Mouse (Mus musculus): ENCODE measurements around the gene Dnal4. TPM values are rescaled to one million over a fixed set of nuclear protein-coding genes. Genes with fewer than 3 reads are reported as not detected.

Gene Dnal4
- polyA plus RNA-seq, 1 experiment = 30.0 TPM

DNA sequence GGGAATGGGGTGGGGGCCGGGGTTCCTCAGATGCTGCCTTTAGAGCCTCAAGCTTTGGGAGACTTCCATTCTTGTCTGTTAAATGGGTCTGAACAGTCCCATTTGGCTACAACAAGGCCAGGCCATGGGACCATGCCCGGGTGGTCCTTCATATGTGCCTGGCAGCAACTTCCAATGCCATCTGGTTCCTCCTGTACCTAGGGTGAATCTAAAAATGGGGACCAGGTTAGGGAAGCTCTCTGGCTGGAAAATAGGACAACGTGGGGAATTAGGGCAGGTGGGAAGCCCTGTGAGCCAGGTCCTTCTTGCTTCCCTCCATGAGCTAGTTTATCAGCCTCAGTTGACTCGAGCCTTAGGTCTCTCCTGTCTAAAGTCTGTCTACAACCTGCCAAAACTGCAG lies 33.3 kb upstream of the Dnal4 start:
- Histone ChIP-seq H3K4me3 (replicated peaks) (no peak overlapping the region), H3K9me3 (0 out of 2 replicates have a peak, but pooled peaks cover 5% of the 10 kb centered on the region), H3K4me1 (peaks cover 28% of the 10 kb centered on the region), H3K27me3 (replicated peaks) (peaks cover 91% of the 10 kb centered on the region), H3K36me3 (replicated peaks; ENCODE audit: low read length) (no peaks in the 10 kb centered on the region)
- TF ChIP-seq FLI1 (IDR thresholded peaks at IDR 0.05; ENCODE audit: low read length) (no peak), GATA1 (IDR thresholded peaks at IDR 0.05; ENCODE audit: borderline replicate concordance, low read length) (no peak)

GRCm38 (mm10) chr15:79810061-79810460 lies 32.4 kb upstream of the Dnal4 start:
- Histone ChIP-seq H3K4me1 (peaks cover 30% of the 10 kb centered on the region), H3K27me3 (replicated peaks) (peaks cover 91% of the 10 kb centered on the region), H3K9me3 (0 out of 2 replicates have a peak, but pooled peaks cover 5% of the 10 kb centered on the region), H3K4me3 (replicated peaks) (no peak overlapping the region), H3K36me3 (replicated peaks; ENCODE audit: low read length) (no peaks in the 10 kb centered on the region)
- TF ChIP-seq GATA1 (IDR thresholded peaks at IDR 0.05; ENCODE audit: borderline replicate concordance, low read length) (no peak), FLI1 (IDR thresholded peaks at IDR 0.05; ENCODE audit: low read length) (no peak)

DNA sequence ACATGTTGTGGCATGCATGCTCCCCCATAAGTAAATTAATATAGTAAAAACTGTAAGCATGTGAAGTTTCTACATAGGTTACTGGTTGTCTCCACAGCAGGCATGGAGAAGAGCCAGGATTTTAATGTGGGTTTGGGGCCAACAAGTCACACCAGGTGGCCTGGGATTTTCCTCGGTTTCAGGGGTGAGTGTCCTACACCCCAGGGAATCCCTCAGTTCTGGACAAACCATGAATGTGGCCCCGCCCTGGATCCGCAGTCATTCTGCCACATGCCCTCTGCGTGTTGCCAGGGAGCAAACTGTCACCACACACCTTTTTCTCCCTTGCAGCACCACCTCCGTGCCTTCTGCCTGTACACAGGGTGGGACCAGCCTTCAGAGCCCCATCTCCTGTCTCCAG lies 31.0 kb upstream of the Dnal4 start:
- H3K4me1 ChIP-seq = peaks cover 40% of the 10 kb centered on the region
- H3K36me3 ChIP-seq (replicated peaks; ENCODE audit: low read length) = no peaks in the 10 kb centered on the region
- TF ChIP-seq GATA1 (IDR thresholded peaks at IDR 0.05; ENCODE audit: borderline replicate concordance, low read length) (no peak), FLI1 (IDR thresholded peaks at IDR 0.05; ENCODE audit: low read length) (no peak)
- H3K27me3 ChIP-seq (replicated peaks) = peaks cover 91% of the 10 kb centered on the region
- H3K4me3 ChIP-seq (replicated peaks) = no peak overlapping the region
- H3K9me3 ChIP-seq = 0 out of 2 replicates have a peak, but pooled peaks cover 5% of the 10 kb centered on the region

- H3K27me3 ChIP-seq (replicated peaks) = peaks cover 91% of the 10 kb centered on the region
- H3K4me3 ChIP-seq (replicated peaks) = peak overlapping the region; percentile 15
- no peaks in the 10 kb centered on the region for H3K36me3 ChIP-seq (replicated peaks; ENCODE audit: low read length)
- H3K9me3 ChIP-seq = 0 out of 2 replicates have a peak, but pooled peaks cover under 1% of the 10 kb centered on the region
- TF ChIP-seq GATA1 (IDR thresholded peaks at IDR 0.05; ENCODE audit: borderline replicate concordance, low read length) (no peak), FLI1 (IDR thresholded peaks at IDR 0.05; ENCODE audit: low read length) (no peak)
- peaks cover 43% of the 10 kb centered on the region for H3K4me1 ChIP-seq
These were observed 30.5 kb upstream of the Dnal4 start for GRCm38 (mm10) chr15:79808114-79808513.

DNA sequence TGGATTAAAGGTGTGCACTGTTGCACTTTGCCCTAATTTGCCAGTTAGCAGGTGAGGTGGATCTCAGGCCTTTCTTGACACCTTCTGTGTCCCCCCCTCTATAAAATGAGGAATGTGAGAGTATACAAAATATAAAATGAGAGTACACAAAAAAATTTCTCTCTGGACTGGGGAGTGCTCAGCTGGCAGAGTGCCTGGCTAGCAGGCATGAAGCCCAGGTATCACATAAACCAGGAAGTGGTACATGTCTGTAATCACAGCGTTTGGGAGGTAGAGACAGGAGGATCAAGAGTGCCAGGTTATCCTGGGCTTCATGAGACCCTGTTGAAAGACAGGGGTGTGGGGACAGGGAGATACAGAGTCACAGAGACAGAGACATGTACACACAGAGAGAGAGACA lies 29.4 kb upstream of the Dnal4 start:
- H3K4me3 ChIP-seq (replicated peaks) = no peak overlapping the region
- no peaks in the 10 kb centered on the region for H3K36me3 ChIP-seq (replicated peaks; ENCODE audit: low read length)
- peaks cover 93% of the 10 kb centered on the region for H3K27me3 ChIP-seq (replicated peaks)
- H3K4me1 ChIP-seq = peaks cover 42% of the 10 kb centered on the region
- H3K9me3 ChIP-seq = no peaks in the 10 kb centered on the region
- TF ChIP-seq FLI1 (IDR thresholded peaks at IDR 0.05; ENCODE audit: low read length) (no peak), GATA1 (IDR thresholded peaks at IDR 0.05; ENCODE audit: borderline replicate concordance, low read length) (no peak)

GRCm38 (mm10) chr15:79805246-79805645 lies 27.6 kb upstream of the Dnal4 start:
- H3K4me3 ChIP-seq (replicated peaks) = peak overlapping the region; percentile 89
- no peaks in the 10 kb centered on the region for H3K9me3 ChIP-seq
- no peak for TF ChIP-seq GATA1 (IDR thresholded peaks at IDR 0.05; ENCODE audit: borderline replicate concordance, low read length)
- no peak for TF ChIP-seq FLI1 (IDR thresholded peaks at IDR 0.05; ENCODE audit: low read length)
- H3K27me3 ChIP-seq (replicated peaks) = peaks cover 93% of the 10 kb centered on the region
- no peaks in the 10 kb centered on the region for H3K36me3 ChIP-seq (replicated peaks; ENCODE audit: low read length)
- peaks cover 26% of the 10 kb centered on the region for H3K4me1 ChIP-seq

- H3K4me3 ChIP-seq (replicated peaks) = peak within 1 kb of the TSS; percentile 89
- no peaks in the 10 kb centered on the region for H3K9me3 ChIP-seq
- TF ChIP-seq GATA1 (IDR thresholded peaks at IDR 0.05; ENCODE audit: borderline replicate concordance, low read length) = no peak
- no peak for TF ChIP-seq FLI1 (IDR thresholded peaks at IDR 0.05; ENCODE audit: low read length)
- H3K36me3 ChIP-seq (replicated peaks; ENCODE audit: low read length) = no peaks in the 10 kb centered on the region
- peaks cover 23% of the 10 kb centered on the region for H3K4me1 ChIP-seq
- peaks cover 92% of the 10 kb centered on the region for H3K27me3 ChIP-seq (replicated peaks)
These were observed 26.9 kb upstream of the Dnal4 start, which contains the start of gene Nptxr for GRCm38 (mm10) chr15:79804352-79805071. TSS of gene Nptxr (minus strand) at chr15:79804766.

- TF ChIP-seq FLI1 (IDR thresholded peaks at IDR 0.05; ENCODE audit: low read length) (no peak), GATA1 (IDR thresholded peaks at IDR 0.05; ENCODE audit: borderline replicate concordance, low read length) (no peak)
- peaks cover 23% of the 10 kb centered on the region for H3K4me1 ChIP-seq
- H3K36me3 ChIP-seq (replicated peaks; ENCODE audit: low read length) = no peaks in the 10 kb centered on the region
- peak overlapping the region; percentile 89 for H3K4me3 ChIP-seq (replicated peaks)
- H3K9me3 ChIP-seq = no peaks in the 10 kb centered on the region
- H3K27me3 ChIP-seq (replicated peaks) = peaks cover 92% of the 10 kb centered on the region
These were observed 26.1 kb upstream of the Dnal4 start for GRCm38 (mm10) chr15:79803533-79804351.

- Histone ChIP-seq H3K4me3 (replicated peaks) (no peak overlapping the region), H3K27me3 (replicated peaks) (peaks cover 93% of the 10 kb centered on the region), H3K4me1 (peaks cover 23% of the 10 kb centered on the region), H3K9me3 (no peaks in the 10 kb centered on the region), H3K36me3 (replicated peaks; ENCODE audit: low read length) (no peaks in the 10 kb centered on the region)
- TF ChIP-seq GATA1 (IDR thresholded peaks at IDR 0.05; ENCODE audit: borderline replicate concordance, low read length) (no peak), FLI1 (IDR thresholded peaks at IDR 0.05; ENCODE audit: low read length) (no peak)
These were observed 24.7 kb upstream of the Dnal4 start for GRCm38 (mm10) chr15:79802304-79802703.

DNA sequence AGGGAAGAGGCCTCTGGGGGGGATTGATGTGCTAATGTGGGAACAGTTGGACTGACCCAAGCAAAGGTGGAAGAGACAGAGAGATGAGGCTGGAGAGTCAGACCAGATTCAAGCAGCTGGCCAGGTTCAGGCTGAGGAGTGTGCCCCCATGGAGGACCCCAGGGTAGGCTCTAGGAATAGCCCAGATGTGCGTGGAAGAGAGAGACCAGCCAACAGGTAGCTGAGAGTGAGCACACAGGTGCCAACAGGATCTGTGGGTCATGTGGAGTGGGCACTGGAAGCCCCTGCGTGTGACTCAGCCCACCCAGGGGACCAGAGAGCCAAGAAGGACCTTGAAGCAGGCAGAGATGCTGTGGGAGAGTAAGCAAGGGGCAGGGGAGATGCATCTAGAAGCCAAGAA lies 24.0 kb upstream of the Dnal4 start:
- TF ChIP-seq GATA1 (IDR thresholded peaks at IDR 0.05; ENCODE audit: borderline replicate concordance, low read length) = no peak
- TF ChIP-seq FLI1 (IDR thresholded peaks at IDR 0.05; ENCODE audit: low read length) = no peak
- Histone ChIP-seq H3K9me3 (no peaks in the 10 kb centered on the region), H3K27me3 (replicated peaks) (peaks cover 93% of the 10 kb centered on the region), H3K36me3 (replicated peaks; ENCODE audit: low read length) (no peaks in the 10 kb centered on the region), H3K4me3 (replicated peaks) (no peak overlapping the region), H3K4me1 (peaks cover 23% of the 10 kb centered on the region)
